Mouse (Mus musculus) forebrain, postnatal 0 days (tissue): Measurements from ENCODE around the gene F830045P16Rik. TPM values are rescaled to one million over a fixed set of nuclear protein-coding genes. Genes with fewer than 3 reads are reported as not detected.

Experiments used
- ATAC-seq: fragments of 200-750 bp; cut with Nextera tagmentation; 2 replicates; pipeline ENCODE4 v1.8.0; 2017; ENCODE audit warnings: mild to moderate bottlenecking, moderate library complexity
- DNase-seq: peaks from one replicate; pipeline ENCODE4 v3.0.0-alpha.2; 2015
- H3K27ac ChIP-seq: fragments of 300-500 bp; sonication (generic); 2 replicates; pipeline ENCODE4 v1.5.1; 2014; ENCODE audit warnings: low read depth, mild to moderate bottlenecking, antibody characterized with exemption, low read length, moderate library complexity, mixed read lengths
- H3K27me3 ChIP-seq: fragments of 300-500 bp; sonication (generic); 2 replicates; pipeline ENCODE4 v1.6.1; 2014; ENCODE audit warnings: mild to moderate bottlenecking, low read length, mixed read lengths; ENCODE audit not compliant: insufficient read depth
- H3K36me3 ChIP-seq: fragments of 300-500 bp; sonication (generic); 2 replicates; pipeline ENCODE4 v1.6.1; 2014; ENCODE audit warnings: mild to moderate bottlenecking, moderate library complexity; ENCODE audit not compliant: insufficient read depth
- H3K4me1 ChIP-seq: fragments of 300-500 bp; sonication (generic); 2 replicates; pipeline ENCODE4 v1.6.1; 2014; ENCODE audit warnings: antibody characterized with exemption; ENCODE audit not compliant: insufficient read depth
- H3K4me2 ChIP-seq: fragments of 300-500 bp; sonication (generic); 2 replicates; pipeline ENCODE4 v1.6.1; 2014; ENCODE audit warnings: low read depth, mild to moderate bottlenecking, moderate library complexity
- H3K4me3 ChIP-seq: fragments of 300-500 bp; sonication (generic); 2 replicates; pipeline ENCODE4 v1.5.1; 2014; ENCODE audit warnings: low read depth, low read length, mixed read lengths
- H3K9ac ChIP-seq: fragments of 300-500 bp; sonication (generic); 2 replicates; pipeline ENCODE4 v1.6.1; 2014; ENCODE audit warnings: mild to moderate bottlenecking
- H3K9me3 ChIP-seq: fragments of 300-500 bp; sonication (generic); 2 replicates; pipeline ENCODE4 v1.6.1; 2016; ENCODE audit warnings: low read length
- CTCF ChIP-seq: sonication (generic); IDR thresholded peaks from 2 replicates; pipeline ENCODE4 v1.5.1; 2016; ENCODE audit warnings: antibody characterized with exemption, control low read depth, low read depth
- WGBS: fragments of 180-500 bp; shearing (Covaris S2); extraction: QIAGEN DNeasy Blood & Tissue Kit; methylation state at CpG from one replicate; pipeline ENCODE4 v1.1.7; 2014; 5-methylcytosine and 5-hydroxymethylcytosine counted together
- polyA plus RNA-seq: library from polyadenylated mRNA; unstranded; fragments of >200 nt; fragmentation: Nextera tagmentation; extraction: Ambion mirVana; gene quantifications from 2 replicates; pipeline ENCODE4 v1.2.1, GENCODE M21; 2015
- total RNA-seq: library from RNA; depleted of rRNA; stranded (reverse); fragments of >200 nt; gene quantifications from 2 replicates; pipeline ENCODE4 v1.2.3, GENCODE M21; 2014; rRNA removed

F830045P16Rik gene
- not detected in 2 replicates for total RNA-seq
- not detected in 2 replicates for polyA plus RNA-seq

DNA sequence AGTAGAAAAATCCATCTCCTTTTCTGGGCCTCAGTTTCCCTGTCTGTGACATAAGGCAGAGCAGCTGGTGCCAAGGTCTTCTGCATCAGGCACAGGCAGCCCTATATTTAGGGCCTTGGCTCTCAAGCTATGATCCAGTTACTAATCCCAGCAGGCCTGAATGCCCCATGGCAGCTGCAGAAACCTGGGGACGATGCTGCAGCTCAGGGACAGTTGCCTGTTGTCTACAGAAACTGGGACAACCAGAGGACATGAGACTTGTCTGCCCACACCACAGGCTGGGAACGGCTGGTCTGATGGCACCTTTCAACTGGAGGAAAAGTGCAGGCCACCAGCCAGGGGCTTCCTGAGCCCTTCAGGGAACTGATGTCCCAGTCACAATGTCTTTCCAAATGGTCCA is at the start of gene F830045P16Rik:
TSS of gene F830045P16Rik (minus strand) at position 226 of the 400 bp plus-strand sequence.
- Histone ChIP-seq H3K27ac (no peak within 1 kb of the TSS), H3K4me2 (no peak within 1 kb of the TSS), H3K27me3 (no peaks in the 10 kb centered on the region), H3K9ac (no peak within 1 kb of the TSS), H3K9me3 (no peaks in the 10 kb centered on the region), H3K36me3 (no peaks in the 10 kb centered on the region), H3K4me1 (no peaks in the 10 kb centered on the region), H3K4me3 (no peak within 1 kb of the TSS)
- ATAC-seq (no peak), DNase-seq (no peak)
- WGBS: 53% methylated on average over 2 of the region's 2 CpGs
- TF ChIP-seq CTCF: no peak

DNA sequence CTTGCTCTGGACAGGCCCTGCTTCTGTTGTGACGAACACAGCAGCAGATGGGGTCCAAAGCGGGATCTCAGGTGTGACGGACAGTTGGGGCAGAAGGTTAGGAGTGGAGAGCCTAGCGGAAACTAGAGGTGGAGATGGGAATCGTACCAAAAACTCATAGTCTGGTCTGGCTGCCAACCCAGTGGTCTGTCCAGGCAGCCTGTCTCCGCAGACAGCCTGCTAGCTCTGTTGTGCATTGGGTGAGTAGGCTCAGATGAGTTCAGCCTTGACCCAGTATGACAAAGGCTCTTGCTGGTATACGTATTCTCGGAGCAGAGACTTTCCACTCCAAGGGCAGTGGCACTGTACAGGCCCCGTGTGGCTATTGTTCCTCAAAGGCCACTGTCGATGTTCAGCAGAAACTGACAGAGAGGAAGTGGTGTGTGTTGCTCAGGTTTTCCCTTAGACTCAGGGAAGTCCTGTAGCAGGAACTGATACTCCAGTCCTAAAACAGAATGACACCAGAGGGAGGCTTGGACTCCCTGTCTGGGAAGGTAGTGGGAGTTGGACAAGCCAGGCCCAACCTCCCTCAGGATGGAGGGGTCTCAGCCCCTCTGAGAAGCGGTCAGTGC is 49.6 kb upstream of the F830045P16Rik start:
- Histone ChIP-seq H3K9me3 (no peaks in the 10 kb centered on the region), H3K27ac (no peak overlapping the region), H3K36me3 (no peaks in the 10 kb centered on the region), H3K4me2 (no peak overlapping the region), H3K4me1 (no peaks in the 10 kb centered on the region), H3K4me3 (no peak overlapping the region), H3K9ac (no peak overlapping the region), H3K27me3 (no peaks in the 10 kb centered on the region)
- 78% methylated on average over 11 of the region's 11 CpGs for WGBS
- no peak for TF ChIP-seq CTCF
- DNase-seq (no peak), ATAC-seq (no peak)

GRCm38 (mm10) chr2:129584905-129585304 is 48.5 kb upstream of the F830045P16Rik start:
- no peak for TF ChIP-seq CTCF
- no peak overlapping the region for H3K4me2 ChIP-seq
- DNase-seq: no peak
- no peak overlapping the region for H3K9ac ChIP-seq
- no peaks in the 10 kb centered on the region for H3K27me3 ChIP-seq
- H3K27ac ChIP-seq: no peak overlapping the region
- H3K36me3 ChIP-seq: no peaks in the 10 kb centered on the region
- no peak overlapping the region for H3K4me3 ChIP-seq
- peak; percentile 46; the same call in 1 of the 2 replicates for ATAC-seq
- H3K9me3 ChIP-seq: no peaks in the 10 kb centered on the region
- no peaks in the 10 kb centered on the region for H3K4me1 ChIP-seq
- WGBS: 25% methylated on average over 1 of the region's 1 CpGs

DNA sequence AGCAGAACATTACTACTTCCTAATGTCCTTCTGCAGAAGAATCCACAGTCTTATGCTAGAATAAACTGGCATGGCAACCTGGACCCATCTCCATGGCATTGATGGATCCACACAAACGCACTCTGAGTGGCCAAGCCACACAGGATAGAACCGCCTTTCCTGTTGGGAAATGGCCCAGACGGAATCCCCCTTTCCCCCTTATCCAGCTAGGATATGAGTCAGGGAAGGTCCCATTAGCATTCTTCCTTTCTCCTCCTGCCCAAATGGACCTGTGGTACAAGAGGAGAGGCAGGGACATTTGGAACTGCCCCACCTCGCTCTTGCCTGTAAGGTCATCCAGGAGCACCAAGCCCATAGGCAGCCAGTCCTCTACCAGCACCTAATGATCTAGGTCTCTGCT is 45.9 kb upstream of the F830045P16Rik start:
- Histone ChIP-seq H3K4me2 (no peak overlapping the region), H3K4me1 (no peaks in the 10 kb centered on the region), H3K27me3 (no peaks in the 10 kb centered on the region), H3K4me3 (no peak overlapping the region), H3K27ac (no peak overlapping the region), H3K9ac (no peak overlapping the region), H3K36me3 (no peaks in the 10 kb centered on the region), H3K9me3 (no peaks in the 10 kb centered on the region)
- ATAC-seq (no peak), DNase-seq (no peak)
- TF ChIP-seq CTCF: no peak
- WGBS: 86% methylated on average over 4 of the region's 4 CpGs

GRCm38 (mm10) chr2:129581826-129582225 is 45.4 kb upstream of the F830045P16Rik start:
- 66% methylated on average over 3 of the region's 3 CpGs for WGBS
- no peak for TF ChIP-seq CTCF
- no peak for ATAC-seq

DNA sequence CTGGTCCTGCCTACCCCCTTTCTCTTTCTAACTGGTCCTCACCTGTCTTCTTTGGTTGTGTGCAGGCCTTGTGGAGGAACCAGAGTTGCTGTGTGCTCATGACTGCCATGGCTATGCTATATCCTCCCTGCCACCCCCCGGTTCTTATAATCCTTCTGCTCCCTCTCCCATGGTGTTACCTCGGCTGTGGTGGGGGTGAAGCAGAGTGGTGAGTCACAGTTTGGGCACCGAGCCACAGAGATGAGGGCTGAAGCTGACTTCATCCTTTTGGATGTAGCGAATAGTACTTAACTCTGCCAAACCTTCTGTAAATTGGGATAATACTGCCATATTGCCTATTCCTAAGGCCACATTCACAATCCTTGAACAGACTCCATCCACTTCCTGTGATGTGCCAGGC is 44.3 kb upstream of the F830045P16Rik start:
- 62% methylated on average over 4 of the region's 4 CpGs for WGBS
- ATAC-seq (no peak), DNase-seq (no peak)
- Histone ChIP-seq H3K9ac (no peak overlapping the region), H3K9me3 (no peaks in the 10 kb centered on the region), H3K4me2 (no peak overlapping the region), H3K36me3 (no peaks in the 10 kb centered on the region), H3K27ac (no peak overlapping the region), H3K27me3 (no peaks in the 10 kb centered on the region), H3K4me3 (no peak overlapping the region), H3K4me1 (no peaks in the 10 kb centered on the region)
- no peak for TF ChIP-seq CTCF

More at GRCm38 (mm10) chr2:129581826-129582225, 45.4 kb upstream of the F830045P16Rik start:
- H3K9me3 ChIP-seq: no peaks in the 10 kb centered on the region
- no peaks in the 10 kb centered on the region for H3K36me3 ChIP-seq
- no peak overlapping the region for H3K27ac ChIP-seq
- no peaks in the 10 kb centered on the region for H3K4me1 ChIP-seq
- H3K9ac ChIP-seq: no peak overlapping the region
- DNase-seq: no peak
- no peaks in the 10 kb centered on the region for H3K27me3 ChIP-seq
- no peak overlapping the region for H3K4me3 ChIP-seq
- no peak overlapping the region for H3K4me2 ChIP-seq

- Histone ChIP-seq H3K9me3 (no peaks in the 10 kb centered on the region), H3K4me2 (no peak overlapping the region), H3K4me3 (no peak overlapping the region), H3K4me1 (peaks cover 17% of the 10 kb centered on the region), H3K27ac (peak overlapping the region; percentile 21; the same call in 1 of the 2 replicates), H3K36me3 (no peaks in the 10 kb centered on the region), H3K27me3 (no peaks in the 10 kb centered on the region), H3K9ac (no peak overlapping the region)
- ATAC-seq (peak; percentile 66), DNase-seq (peak; percentile 59)
- 69% methylated on average over 8 of the region's 8 CpGs for WGBS
- TF ChIP-seq CTCF: no peak
Measured at GRCm38 (mm10) chr2:129576611-129577447, 40.4 kb upstream of the F830045P16Rik start.
